Mouse (Mus musculus): ENCODE results near the gene Fhit.

Gene Fhit

DNA sequence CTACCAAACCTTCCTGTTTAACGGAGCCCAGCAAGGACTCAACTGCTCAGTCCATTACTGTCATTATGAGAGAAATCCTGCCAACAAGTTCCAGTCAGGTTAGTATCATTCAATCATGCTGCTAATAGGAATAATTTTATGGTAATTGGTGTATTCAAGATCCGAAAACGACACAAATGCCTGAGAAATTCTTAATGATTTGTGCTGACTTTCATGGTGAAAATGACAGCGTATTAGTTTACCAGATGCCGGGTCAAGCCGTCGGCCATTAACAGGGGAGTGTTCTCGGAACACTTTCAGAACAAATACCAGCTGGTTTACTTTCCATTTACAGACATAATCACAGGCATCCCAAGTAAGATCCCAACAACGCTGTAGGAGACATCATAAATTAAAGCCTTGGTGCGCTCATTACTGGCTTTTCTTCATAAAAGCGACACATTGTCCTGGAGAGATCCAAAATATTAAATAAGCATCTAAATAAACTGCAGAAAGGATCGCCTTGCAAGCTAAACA, 451.0 kb downstream of the Fhit start:
- no peak for DNase-seq (ENCODE audit: low spot score in 2 of 2)

DNA sequence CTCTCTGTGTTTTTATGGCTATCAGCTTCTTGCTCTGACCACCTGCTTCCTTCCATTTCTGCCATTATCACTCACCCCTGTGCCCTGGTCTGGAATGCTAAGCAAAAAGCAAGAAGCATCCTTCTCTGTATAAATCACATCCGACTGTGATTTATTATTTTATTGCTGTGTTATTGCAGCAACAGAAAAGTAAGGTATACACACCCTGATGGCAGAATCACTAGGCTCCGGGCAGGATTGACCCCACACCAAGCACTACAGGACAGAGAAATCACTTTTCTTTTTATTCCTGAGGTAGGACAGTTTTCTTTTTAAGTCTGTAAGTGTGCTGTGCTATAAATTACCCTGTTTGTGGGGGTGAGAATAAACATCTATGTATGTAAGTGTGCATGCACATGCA, 460.1 kb downstream of the Fhit start:
- DNase-seq (ENCODE audit: low spot score in 2 of 2), result no peak

DNA sequence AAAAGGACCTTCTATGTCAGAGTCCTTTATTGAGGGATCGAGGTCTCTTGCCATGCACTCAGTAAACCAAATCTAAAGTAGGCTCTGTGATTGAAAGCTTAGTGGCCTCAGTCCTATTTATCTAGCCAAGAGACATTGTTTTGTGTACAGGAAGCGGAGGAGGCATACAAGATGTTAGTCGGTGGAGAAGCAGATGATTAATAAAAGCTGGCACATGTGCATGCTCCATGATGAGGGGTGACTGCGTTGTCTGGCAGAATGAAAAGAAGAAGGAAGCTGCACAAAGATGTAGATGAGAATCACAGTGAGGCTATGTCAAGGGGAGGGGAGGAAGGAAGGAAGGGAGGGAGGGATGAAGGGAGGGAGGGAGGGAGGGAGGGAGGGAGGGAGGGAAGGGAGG, 481.8 kb downstream of the Fhit start:
- DNase-seq (ENCODE audit: low spot score in 2 of 2), result no peak

DNA sequence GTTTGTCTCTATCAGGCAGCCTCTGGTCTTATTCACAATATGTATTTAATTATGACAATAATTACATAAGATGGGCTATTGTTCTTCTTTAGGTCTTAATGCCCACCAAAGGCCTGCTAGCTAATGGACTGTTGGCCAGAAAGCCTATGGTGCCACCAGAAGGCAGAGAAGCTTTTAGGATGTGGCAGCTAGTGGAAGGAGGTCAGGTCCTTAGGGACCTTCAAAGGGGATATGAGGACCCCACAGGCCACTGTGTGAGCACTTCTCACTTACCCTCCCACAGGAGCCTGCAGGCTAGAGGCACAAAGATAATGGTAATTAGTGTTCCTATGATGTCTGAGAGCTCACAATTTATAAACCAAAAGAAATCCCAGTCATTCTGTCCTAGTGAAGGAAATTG, 482.2 kb downstream of the Fhit start:
- no peak for DNase-seq (ENCODE audit: low spot score in 2 of 2)

DNA sequence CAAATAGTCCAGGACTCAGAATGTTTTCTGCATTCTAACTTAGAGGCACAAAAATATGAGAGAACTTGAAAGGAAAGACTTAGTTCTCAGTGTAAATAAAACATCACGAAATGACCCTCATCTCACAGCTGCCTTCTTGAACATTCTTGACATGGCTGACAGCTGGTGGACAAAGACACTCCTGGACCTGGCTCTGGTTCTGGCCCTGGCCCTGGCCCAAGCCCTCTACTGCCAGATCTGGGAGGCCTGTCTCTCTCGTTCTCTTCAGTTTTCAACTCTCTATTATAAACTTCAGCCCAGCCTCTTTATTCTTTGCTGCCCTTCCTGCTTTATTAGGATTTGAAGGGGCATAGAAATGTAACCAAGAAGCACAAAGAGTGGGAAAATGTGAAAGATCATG, 484.2 kb downstream of the Fhit start:
- DNase-seq (ENCODE audit: low spot score in 2 of 2), result no peak

DNA sequence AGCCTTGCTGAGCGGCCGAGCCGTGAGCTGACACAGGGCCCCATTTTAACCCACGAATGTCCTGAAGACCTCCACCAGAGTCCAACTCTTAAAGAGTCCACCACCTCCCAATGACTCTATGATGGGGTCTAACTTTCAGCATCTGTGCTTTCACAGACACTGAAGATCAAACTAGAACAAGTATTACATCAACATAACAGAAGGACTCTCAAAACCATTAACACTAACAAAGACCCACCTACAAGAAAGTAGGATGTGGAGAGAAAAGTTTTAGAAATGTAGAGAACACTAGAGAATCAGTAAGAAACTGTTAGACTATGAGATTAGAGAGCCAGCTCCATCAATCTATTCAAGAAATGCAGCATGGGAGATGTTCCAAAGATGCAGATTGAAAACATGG, 501.6 kb downstream of the Fhit start:
- no peak for DNase-seq (ENCODE audit: low spot score in 2 of 2)

DNA sequence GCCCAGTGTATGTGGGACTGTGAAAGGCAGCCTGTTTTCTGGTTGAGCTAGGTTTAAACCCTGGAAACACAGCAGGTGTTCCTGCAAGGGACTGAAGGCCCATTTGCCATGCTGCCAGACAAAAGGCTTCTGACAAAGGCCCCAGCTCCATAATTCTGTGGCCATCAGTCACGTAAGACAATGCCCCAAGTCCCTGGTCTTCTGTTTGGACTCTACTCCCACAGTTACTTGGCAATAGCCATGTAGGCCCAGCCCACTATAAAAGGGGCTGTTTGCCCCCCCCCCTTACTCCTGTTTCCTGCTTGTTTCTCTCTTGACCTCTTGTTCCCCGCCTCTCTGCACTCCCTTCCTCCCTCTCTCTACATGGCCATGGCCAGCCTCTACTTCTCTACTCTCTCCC, 502.5 kb downstream of the Fhit start:
- no peak for DNase-seq (ENCODE audit: low spot score in 2 of 2)

DNA sequence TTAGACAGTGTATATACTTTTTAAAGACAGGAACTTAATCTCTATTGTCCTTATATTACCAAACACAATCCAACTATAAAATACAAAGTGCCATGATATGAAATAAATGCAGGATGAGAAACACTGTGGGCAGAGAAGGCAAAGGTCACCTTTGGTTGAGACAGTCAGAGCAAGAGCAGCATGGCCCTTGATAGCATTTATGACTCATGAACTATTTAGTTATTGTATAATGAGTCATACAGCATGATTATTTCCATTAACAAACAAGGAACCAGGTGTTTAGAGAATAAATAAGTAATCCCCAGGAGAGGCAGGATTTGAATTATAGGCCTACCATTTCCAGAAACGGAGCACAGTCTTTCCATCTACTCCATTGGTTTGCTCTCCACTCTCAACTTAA, 503.6 kb downstream of the Fhit start:
- no peak for DNase-seq (ENCODE audit: low spot score in 2 of 2)

DNA sequence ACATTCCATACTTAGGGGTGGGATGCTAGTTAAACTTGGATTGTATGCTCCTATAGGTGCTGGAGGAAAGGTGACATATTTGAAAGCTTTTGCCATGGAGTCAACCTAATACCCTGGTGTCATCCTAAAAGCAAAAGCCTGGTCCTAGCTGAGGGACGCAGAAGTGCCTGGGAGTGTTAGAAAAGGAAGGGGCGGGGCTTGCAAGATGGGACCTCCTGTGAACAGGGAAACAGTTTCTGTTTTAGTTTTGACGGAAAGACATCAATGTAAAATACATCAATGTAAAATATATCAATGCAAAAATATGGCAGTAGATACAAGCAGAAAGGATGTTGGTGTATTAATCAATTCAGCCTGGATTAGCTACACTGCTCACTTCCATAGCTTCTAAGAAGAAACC, 504.5 kb downstream of the Fhit start:
- DNase-seq (ENCODE audit: low spot score in 2 of 2), result no peak

DNA sequence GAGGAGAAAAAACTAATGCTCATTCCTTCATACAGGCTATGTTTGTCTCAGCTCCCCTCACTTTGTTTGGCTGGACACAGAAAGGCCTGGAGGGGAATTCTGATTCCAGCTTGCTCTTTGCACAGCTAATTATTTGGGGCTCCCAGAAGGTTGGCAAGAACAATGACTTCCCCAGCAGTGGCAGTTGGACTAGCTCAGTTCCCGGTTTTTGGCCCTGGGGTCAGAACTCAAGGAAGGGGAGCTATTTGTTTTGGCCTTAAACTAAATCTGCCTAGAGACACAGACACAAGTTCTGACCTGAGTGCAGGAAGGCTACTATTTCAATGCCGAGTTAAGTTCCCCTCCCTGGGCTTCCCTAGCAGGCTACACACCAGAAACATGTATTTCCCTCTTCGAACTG, 506.0 kb downstream of the Fhit start:
- no peak for DNase-seq (ENCODE audit: low spot score in 2 of 2)

DNA sequence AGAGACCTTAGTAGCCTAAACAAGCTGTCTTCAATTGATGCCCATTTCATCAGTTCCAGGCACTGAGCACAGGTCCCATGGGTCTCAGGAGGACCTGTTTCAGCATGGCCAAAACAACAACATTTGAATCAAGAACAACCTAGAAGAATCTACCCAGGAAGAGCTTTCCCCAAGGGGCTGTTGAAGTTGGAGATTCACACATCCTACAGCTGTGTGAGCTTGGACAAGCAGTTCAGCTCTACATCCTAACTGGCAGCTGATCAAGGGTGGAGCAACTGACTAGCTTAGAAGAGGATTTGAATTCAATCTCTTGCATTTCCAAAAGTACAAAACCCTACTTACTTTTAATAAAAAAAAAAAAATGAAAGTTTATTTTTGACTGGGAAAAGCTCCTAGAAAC, 514.0 kb downstream of the Fhit start:
- DNase-seq (ENCODE audit: low spot score in 2 of 2), result no peak

DNA sequence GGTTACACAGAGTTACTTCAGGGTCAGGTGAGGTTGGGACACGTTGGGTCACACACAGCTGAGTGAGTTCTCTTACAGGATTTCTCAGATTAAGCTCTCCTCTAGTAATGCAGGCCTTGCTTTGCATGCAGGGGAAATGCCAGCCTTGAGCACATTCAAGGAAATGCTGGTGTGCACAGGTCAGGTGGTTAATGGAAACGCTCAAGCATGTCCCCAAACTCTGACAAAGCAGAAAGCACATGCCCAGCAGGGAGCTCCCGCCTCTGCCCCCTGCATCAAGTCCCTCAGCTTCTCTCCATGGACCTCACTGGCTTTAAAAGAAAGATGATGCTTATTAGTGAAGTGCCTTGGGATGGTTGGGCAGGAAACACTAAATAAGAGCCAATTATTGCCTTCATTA, 530.1 kb downstream of the Fhit start:
- DNase-seq (ENCODE audit: low spot score in 2 of 2), result no peak

DNA sequence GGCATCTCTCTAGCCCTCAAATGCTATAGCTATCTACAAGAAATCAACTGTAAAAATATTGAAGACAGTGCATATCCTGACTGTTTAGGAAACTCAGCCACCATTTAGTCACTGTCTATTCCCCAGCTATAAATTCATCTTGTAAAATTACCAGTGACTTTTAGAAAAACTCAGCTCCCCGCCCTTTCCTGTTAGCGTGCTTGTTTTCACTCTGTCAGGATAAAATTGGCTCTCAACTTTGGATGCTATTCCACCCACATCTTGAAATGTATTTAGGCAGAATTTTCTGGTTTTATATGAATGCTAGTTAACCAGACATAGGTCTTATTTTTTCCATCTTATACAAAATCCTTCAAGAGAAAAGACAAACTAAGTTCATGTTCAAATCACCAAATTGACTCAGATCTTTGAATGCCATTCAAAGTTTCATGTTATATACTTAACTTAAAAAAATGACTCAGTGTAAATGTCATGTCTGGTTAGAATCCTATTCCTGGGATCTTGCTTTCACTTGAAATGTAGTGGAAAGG, 530.9 kb downstream of the Fhit start:
- peak in 1 of 2 experiments; percentile 5 for DNase-seq (ENCODE audit: low spot score in 2 of 2)

DNA sequence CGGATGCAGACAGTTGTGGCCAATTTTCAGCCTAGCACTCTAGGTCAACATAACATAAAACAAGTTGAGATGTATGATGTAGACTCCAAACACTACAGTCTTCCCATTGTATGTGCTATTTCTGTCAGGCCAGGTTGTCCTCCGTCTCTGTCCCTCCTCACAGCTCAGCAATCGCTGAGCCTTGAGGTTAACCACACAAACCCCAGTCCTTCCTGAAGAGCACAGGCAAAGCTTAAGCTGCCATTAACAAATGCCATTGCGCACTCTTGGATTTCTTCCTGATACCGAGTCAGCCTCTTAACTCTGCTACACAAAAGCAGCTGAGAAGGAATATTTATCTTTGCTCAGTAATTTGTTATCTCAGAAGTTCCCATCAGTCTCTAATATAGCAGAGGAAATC, 568.4 kb downstream of the Fhit start:
- DNase-seq (ENCODE audit: low spot score in 2 of 2), result no peak

DNA sequence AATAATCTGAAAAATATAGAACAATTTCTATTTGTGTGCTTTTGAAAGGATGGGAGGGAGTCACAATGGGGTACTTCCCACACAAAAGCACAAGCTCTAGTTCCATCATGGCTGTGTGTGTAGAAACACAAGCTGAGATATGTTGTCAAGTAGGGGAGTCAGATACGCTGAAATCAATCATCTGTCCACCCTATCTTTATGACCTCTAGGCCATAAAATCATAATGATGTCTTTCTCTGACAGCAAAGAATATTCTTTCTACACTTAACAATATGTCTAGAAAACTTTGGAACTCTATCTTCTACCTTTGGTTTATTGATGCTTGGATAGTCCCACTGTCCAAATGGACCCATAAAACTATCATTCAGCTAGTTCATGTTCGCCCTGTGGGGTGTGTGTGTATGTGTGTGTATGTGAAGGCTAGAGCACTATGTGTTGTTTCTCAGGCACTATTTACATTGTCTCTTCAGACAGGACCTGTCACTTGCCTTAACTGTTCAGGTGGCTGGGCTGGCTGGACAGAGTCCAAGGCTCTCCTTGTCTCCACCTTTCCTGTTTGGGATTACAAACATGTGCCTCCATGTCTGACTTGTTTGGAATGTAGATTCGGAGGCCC, 592.8 kb downstream of the Fhit start:
- DNase-seq (ENCODE audit: low spot score in 2 of 2), result no peak

DNA sequence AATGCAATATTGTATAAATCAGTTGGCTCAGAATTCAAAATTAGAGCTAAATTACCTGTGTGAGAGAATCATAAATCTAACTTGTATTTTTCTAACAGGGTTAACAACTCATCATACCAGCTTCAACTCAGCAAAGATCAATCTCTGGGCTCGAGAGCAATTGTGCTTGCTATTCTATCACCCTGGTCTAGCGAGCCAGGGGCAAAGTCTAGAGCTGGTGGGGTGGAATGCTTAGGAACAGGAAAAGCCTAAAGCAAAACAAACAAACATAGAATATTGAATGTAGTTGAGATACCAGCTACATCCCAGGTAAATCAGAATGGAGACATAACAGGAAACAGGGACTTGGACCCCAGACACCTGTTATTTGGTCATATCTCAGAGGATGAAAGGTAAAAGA, 594.1 kb downstream of the Fhit start:
- no peak for DNase-seq (ENCODE audit: low spot score in 2 of 2)

DNA sequence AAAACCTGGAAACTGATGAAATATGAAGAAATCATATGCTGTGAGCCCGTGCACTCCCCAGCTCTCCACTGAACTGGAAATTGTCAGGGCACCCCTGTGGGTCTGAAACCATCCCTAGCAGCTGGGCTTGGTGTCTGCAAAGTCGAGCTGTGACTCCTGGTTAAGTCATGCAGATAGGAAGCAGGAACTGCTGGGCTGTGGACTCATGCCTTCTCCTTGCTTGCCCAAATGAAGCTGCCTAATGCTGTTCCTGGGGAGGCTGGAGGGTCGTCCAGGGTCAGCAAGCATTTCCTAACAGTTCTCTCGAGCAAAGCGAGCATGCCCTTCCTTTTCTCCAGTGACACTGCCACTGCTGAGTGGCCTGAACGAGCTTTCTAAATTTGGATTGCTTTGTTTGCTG, 607.1 kb downstream of the Fhit start:
- DNase-seq (ENCODE audit: low spot score in 2 of 2), result no peak

DNA sequence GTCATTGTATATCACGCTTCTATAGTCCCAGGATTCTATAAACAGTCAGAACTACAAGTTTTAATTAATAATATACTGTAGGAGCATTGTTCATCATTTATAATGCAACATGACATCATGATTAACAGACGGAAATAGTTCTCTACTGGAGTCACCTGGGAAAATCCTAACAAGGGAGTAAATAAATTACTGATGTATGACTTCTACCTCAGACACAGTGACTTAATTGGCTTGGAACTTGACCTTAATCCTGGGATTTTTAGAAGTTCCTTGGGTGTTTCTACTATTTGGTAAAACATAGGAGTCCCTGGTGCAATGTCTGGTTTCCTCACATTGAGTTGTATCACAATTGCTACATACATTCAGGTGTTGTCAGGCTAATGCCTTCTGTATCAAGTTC, 613.2 kb downstream of the Fhit start:
- no peak for DNase-seq (ENCODE audit: low spot score in 2 of 2)

DNA sequence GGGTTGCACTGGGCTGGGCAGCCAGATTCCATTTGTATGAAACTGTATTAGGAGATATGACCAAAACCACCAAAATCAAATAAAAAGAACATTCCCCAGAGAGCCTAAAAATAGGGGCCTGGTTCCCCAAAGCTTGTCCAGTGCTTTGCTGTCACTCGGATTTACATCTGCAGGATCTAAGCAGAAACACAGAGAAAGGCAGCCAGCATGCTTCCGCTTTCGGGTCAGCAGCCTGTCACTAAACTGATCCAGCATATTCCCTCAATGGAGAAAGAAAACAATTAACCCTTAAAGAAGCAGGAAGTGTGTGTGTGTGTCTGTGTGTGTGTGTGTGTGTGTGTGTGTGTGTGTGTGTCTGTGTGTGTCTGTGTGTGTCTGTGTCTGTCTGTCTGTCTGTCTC, 615.9 kb downstream of the Fhit start:
- no peak for DNase-seq (ENCODE audit: low spot score in 2 of 2)

DNA sequence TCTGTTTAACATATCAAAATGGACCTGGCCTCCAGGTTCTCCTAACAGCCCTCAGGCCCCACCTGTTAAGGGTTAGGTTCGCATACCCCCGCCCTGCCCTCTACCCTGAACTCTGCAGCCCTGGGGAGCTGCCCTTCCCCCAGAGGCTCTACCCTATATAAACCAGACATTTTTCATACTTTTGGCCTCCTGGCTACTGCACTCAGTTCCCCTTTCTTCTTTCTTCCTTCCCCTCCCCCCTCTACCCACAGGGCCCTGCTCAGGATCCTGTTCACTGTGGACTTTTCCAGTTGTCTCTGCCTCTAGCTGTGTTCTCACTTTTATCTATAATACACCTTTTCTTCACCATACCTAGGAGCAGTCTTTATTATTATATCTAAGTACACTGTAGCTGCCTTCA, 627.0 kb downstream of the Fhit start:
- DNase-seq (ENCODE audit: low spot score in 2 of 2), result no peak

DNA sequence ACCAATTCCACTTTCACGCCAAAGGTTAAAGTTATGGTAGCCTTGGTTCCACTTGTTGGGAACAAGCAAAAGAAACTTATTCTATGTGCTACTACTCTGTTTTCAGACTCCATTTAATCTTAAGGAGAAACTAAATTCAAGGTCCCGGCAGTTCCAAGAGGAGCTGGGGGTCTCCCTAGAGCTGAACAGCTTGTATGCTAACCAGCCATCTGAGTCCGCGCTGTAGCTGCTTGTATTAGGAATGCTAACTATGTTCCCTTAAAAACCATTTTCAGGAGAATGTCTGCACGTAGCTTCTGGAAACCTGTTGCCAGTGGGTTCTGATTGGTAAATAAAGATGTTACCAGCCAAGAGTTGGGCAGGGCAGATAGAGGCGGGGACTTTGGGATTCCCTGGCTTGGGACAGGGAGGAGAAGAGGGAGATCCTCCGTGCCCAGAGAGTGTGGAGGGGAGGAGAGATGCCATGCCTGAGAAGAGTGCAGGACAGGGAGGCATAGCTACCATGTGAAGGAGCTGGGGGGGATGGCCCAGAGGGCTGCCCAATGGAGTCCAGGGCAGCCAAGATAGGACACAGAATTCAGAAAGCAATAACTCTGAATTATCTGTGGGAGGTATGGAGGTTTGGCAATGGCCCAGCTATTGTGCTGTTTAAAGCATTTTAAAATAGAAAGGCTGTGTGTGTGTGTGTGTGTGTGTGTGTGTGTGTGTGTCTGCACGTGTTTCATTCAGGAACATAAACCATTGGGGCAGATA, 629.9 kb downstream of the Fhit start:
- DNase-seq (ENCODE audit: low spot score in 2 of 2), result no peak

DNA sequence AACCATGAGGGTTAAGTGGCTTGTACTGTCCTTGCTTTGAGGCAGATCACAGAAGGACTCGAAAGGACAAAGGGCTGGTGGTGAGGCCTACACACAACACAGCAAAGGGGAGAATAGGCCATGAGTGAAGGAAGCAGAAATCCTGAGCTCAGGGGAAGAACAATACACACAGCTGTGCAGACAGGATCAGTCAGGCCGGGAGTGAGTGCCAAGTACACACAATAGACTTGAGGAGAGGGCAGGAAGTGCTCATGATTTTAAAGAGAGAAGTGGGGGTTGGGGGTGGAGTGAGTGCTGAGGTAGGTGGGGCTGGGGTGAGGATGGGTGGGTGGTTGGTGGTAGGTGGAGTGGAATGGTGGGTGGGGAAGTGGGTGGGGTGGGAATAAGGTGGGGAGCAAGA, 635.0 kb downstream of the Fhit start:
- DNase-seq (ENCODE audit: low spot score in 2 of 2), result no peak

DNA sequence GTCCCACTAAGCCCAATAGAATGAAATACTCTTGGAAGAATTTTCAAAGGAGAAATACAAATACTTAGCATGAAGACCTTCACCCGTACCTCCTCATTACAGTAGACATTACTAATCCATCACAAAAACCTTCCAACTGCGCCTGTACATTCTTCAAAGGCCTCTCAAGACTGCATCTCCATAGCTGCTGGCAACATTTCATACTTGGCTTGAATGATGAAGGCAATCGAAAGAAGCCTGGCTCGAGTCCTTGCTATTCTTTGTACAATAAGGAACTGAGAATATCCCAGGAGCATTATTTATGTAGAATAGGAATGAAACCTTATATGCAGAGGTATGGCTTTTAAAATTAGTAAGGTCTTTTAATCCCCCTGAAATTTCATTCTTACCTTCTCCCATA, 636.0 kb downstream of the Fhit start:
- DNase-seq (ENCODE audit: low spot score in 2 of 2), result no peak

Data from frontal cortex, postnatal 14 days (tissue).